Mouse (Mus musculus): Measurements from ENCODE around the gene Parp6. TPM values are rescaled to one million over a fixed set of nuclear protein-coding genes. Genes with fewer than 3 reads are reported as not detected.

Gene Parp6
- polyA plus RNA-seq, 1 experiment from 2014 or later, result 214 TPM

- no peak overlapping the region for H3K4me3 ChIP-seq (ENCODE audit: low read depth, low read length)
- H3K27ac ChIP-seq (ENCODE audit: low read length), result no peak overlapping the region
- H3K9me3 ChIP-seq (replicated peaks; ENCODE audit: control insufficient read depth, low read length, poor library complexity, severe bottlenecking), result no peaks in the 10 kb centered on the region
- WGBS, result 79% methylated on average over 4 of the region's 4 CpGs
- peaks cover 50% of the 10 kb centered on the region for H3K36me3 ChIP-seq (ENCODE audit: control insufficient read depth, insufficient read depth, low read length)
- no peaks in the 10 kb centered on the region for H3K27me3 ChIP-seq (ENCODE audit: control insufficient read depth, insufficient read depth, low read depth, low read length)
- no peak overlapping the region for H3K4me2 ChIP-seq (ENCODE audit: low read length)
- no peaks in the 10 kb centered on the region for H3K4me1 ChIP-seq (ENCODE audit: control insufficient read depth, insufficient read depth, low read length)
- no peak overlapping the region for H3K9ac ChIP-seq (ENCODE audit: low read depth, low read length)
- ATAC-seq, result no peak
Measured at GRCm38 (mm10) chr9:59669172-59669571, 52.1 kb downstream of the Parp6 start.

GRCm38 (mm10) chr9:59672195-59672894 is 55.3 kb downstream of the Parp6 start:
- Histone ChIP-seq H3K9me3 (replicated peaks; ENCODE audit: control insufficient read depth, low read length, poor library complexity, severe bottlenecking) (no peaks in the 10 kb centered on the region), H3K27ac (ENCODE audit: low read length) (no peak overlapping the region), H3K36me3 (ENCODE audit: control insufficient read depth, insufficient read depth, low read length) (peaks cover 54% of the 10 kb centered on the region), H3K4me1 (ENCODE audit: control insufficient read depth, insufficient read depth, low read length) (no peaks in the 10 kb centered on the region), H3K9ac (ENCODE audit: low read depth, low read length) (no peak overlapping the region), H3K4me2 (ENCODE audit: low read length) (no peak overlapping the region), H3K27me3 (ENCODE audit: control insufficient read depth, insufficient read depth, low read depth, low read length) (no peaks in the 10 kb centered on the region), H3K4me3 (ENCODE audit: low read depth, low read length) (no peak overlapping the region)
- no peak for ATAC-seq
- 89% methylated on average over 12 of the region's 12 CpGs for WGBS

GRCm38 (mm10) chr9:59673427-59673826 is 56.3 kb downstream of the Parp6 start:
- ATAC-seq, result no peak
- no peak overlapping the region for H3K27ac ChIP-seq (ENCODE audit: low read length)
- no peaks in the 10 kb centered on the region for H3K9me3 ChIP-seq (replicated peaks; ENCODE audit: control insufficient read depth, low read length, poor library complexity, severe bottlenecking)
- H3K4me3 ChIP-seq (ENCODE audit: low read depth, low read length), result no peak overlapping the region
- H3K27me3 ChIP-seq (ENCODE audit: control insufficient read depth, insufficient read depth, low read depth, low read length), result no peaks in the 10 kb centered on the region
- no peak overlapping the region for H3K4me2 ChIP-seq (ENCODE audit: low read length)
- H3K36me3 ChIP-seq (ENCODE audit: control insufficient read depth, insufficient read depth, low read length), result peaks cover 53% of the 10 kb centered on the region
- no peaks in the 10 kb centered on the region for H3K4me1 ChIP-seq (ENCODE audit: control insufficient read depth, insufficient read depth, low read length)
- WGBS, result 70% methylated on average over 2 of the region's 2 CpGs
- H3K9ac ChIP-seq (ENCODE audit: low read depth, low read length), result no peak overlapping the region

GRCm38 (mm10) chr9:59675598-59675997 is 58.5 kb downstream of the Parp6 start:
- H3K4me3 ChIP-seq (ENCODE audit: low read depth, low read length), result no peak overlapping the region
- H3K4me1 ChIP-seq (ENCODE audit: control insufficient read depth, insufficient read depth, low read length), result peaks cover 4% of the 10 kb centered on the region
- 88% methylated on average over 14 of the region's 14 CpGs for WGBS
- H3K27me3 ChIP-seq (ENCODE audit: control insufficient read depth, insufficient read depth, low read depth, low read length), result no peaks in the 10 kb centered on the region
- no peak overlapping the region for H3K9ac ChIP-seq (ENCODE audit: low read depth, low read length)
- H3K9me3 ChIP-seq (replicated peaks; ENCODE audit: control insufficient read depth, low read length, poor library complexity, severe bottlenecking), result no peaks in the 10 kb centered on the region
- H3K36me3 ChIP-seq (ENCODE audit: control insufficient read depth, insufficient read depth, low read length), result peaks cover 52% of the 10 kb centered on the region
- H3K27ac ChIP-seq (ENCODE audit: low read length), result no peak overlapping the region
- ATAC-seq, result no peak
- no peak overlapping the region for H3K4me2 ChIP-seq (ENCODE audit: low read length)

GRCm38 (mm10) chr9:59678313-59678712 is 61.2 kb downstream of the Parp6 start:
- 0% methylated on average over 1 of the region's 1 CpGs for WGBS
- ATAC-seq, result no peak
- no peak overlapping the region for H3K9ac ChIP-seq (ENCODE audit: low read depth, low read length)

GRCm38 (mm10) chr9:59679678-59680533 is 62.8 kb downstream of the Parp6 start, which contains the start of gene Gramd2:
Gene Gramd2, plus strand, starts transcription at chr9:59680144.
- Histone ChIP-seq H3K4me3 (ENCODE audit: low read depth, low read length) (peak within 1 kb of the TSS; percentile 60), H3K4me2 (ENCODE audit: low read length) (peak within 1 kb of the TSS; percentile 79), H3K4me1 (ENCODE audit: control insufficient read depth, insufficient read depth, low read length) (peaks cover 4% of the 10 kb centered on the region), H3K27ac (ENCODE audit: low read length) (0 out of 2 replicates have a peak within 1 kb of the TSS, but pooled peaks have one; percentile 13), H3K9me3 (replicated peaks; ENCODE audit: control insufficient read depth, low read length, poor library complexity, severe bottlenecking) (no peaks in the 10 kb centered on the region), H3K9ac (ENCODE audit: low read depth, low read length) (peak within 1 kb of the TSS; percentile 73), H3K36me3 (ENCODE audit: control insufficient read depth, insufficient read depth, low read length) (peaks cover 20% of the 10 kb centered on the region), H3K27me3 (ENCODE audit: control insufficient read depth, insufficient read depth, low read depth, low read length) (peaks cover 5% of the 10 kb centered on the region; the same call in 1 of the 2 replicates)
- 1% methylated on average over 47 of the region's 47 CpGs for WGBS
- peak; percentile 97 for ATAC-seq

More at GRCm38 (mm10) chr9:59678313-59678712, 61.2 kb downstream of the Parp6 start:
- Histone ChIP-seq H3K4me1 (ENCODE audit: control insufficient read depth, insufficient read depth, low read length) (peaks cover 4% of the 10 kb centered on the region), H3K27ac (ENCODE audit: low read length) (no peak overlapping the region), H3K27me3 (ENCODE audit: control insufficient read depth, insufficient read depth, low read depth, low read length) (peaks cover 5% of the 10 kb centered on the region; the same call in 1 of the 2 replicates), H3K4me3 (ENCODE audit: low read depth, low read length) (no peak overlapping the region), H3K9me3 (replicated peaks; ENCODE audit: control insufficient read depth, low read length, poor library complexity, severe bottlenecking) (no peaks in the 10 kb centered on the region), H3K4me2 (ENCODE audit: low read length) (no peak overlapping the region), H3K36me3 (ENCODE audit: control insufficient read depth, insufficient read depth, low read length) (peaks cover 33% of the 10 kb centered on the region)

GRCm38 (mm10) chr9:59680534-59680875 is 63.4 kb downstream of the Parp6 start:
- no peak overlapping the region for H3K27ac ChIP-seq (ENCODE audit: low read length)
- WGBS, result 11% methylated on average over 16 of the region's 16 CpGs
- peak overlapping the region; percentile 73 for H3K9ac ChIP-seq (ENCODE audit: low read depth, low read length)
- H3K4me1 ChIP-seq (ENCODE audit: control insufficient read depth, insufficient read depth, low read length), result peaks cover 4% of the 10 kb centered on the region
- peaks cover 14% of the 10 kb centered on the region for H3K36me3 ChIP-seq (ENCODE audit: control insufficient read depth, insufficient read depth, low read length)
- peak; percentile 50 for ATAC-seq
- H3K4me3 ChIP-seq (ENCODE audit: low read depth, low read length), result peak overlapping the region; percentile 60
- peaks cover 5% of the 10 kb centered on the region; the same call in 1 of the 2 replicates for H3K27me3 ChIP-seq (ENCODE audit: control insufficient read depth, insufficient read depth, low read depth, low read length)
- no peaks in the 10 kb centered on the region for H3K9me3 ChIP-seq (replicated peaks; ENCODE audit: control insufficient read depth, low read length, poor library complexity, severe bottlenecking)
- H3K4me2 ChIP-seq (ENCODE audit: low read length), result peak overlapping the region; percentile 79

- Histone ChIP-seq H3K9me3 (replicated peaks; ENCODE audit: control insufficient read depth, low read length, poor library complexity, severe bottlenecking) (no peaks in the 10 kb centered on the region), H3K36me3 (ENCODE audit: control insufficient read depth, insufficient read depth, low read length) (peaks cover 5% of the 10 kb centered on the region), H3K27me3 (ENCODE audit: control insufficient read depth, insufficient read depth, low read depth, low read length) (peaks cover 5% of the 10 kb centered on the region; the same call in 1 of the 2 replicates), H3K9ac (ENCODE audit: low read depth, low read length) (no peak overlapping the region), H3K27ac (ENCODE audit: low read length) (no peak overlapping the region), H3K4me2 (ENCODE audit: low read length) (no peak overlapping the region), H3K4me3 (ENCODE audit: low read depth, low read length) (no peak overlapping the region), H3K4me1 (ENCODE audit: control insufficient read depth, insufficient read depth, low read length) (peaks cover 4% of the 10 kb centered on the region)
- ATAC-seq, result no peak
- 75% methylated on average over 2 of the region's 2 CpGs for WGBS
Measured at GRCm38 (mm10) chr9:59684020-59684419, 66.9 kb downstream of the Parp6 start.
